Mouse (Mus musculus) gastrocnemius, adult 2 months (tissue): ENCODE measurements around the gene Itsn1. TPM values are rescaled to one million over a fixed set of nuclear protein-coding genes. Genes with fewer than 3 reads are reported as not detected.
A peak's percentile ranks its signal among the peaks of the same experiment; 100 is the strongest.

Experiments used
- DNase-seq: peaks from one replicate; pipeline ENCODE4 v3.0.0; 2022
- H3K27ac ChIP-seq: fragments of 200-600 bp; 2 replicates; pipeline ENCODE4 v1.8.1; 2022; ENCODE audit warnings: mild to moderate bottlenecking
- H3K4me3 ChIP-seq: fragments of 200-600 bp; 2 replicates; pipeline ENCODE4 v1.8.1; 2022; ENCODE audit warnings: mild to moderate bottlenecking, moderate library complexity
- CTCF ChIP-seq: fragments of 200-600 bp; IDR thresholded peaks from 2 replicates; pipeline ENCODE4 v1.8.1; 2022; ENCODE audit warnings: antibody characterized with exemption, mild to moderate bottlenecking, moderate library complexity
- intact Hi-C: fragments of 180-260 bp; cut with DNase I; formaldehyde crosslinking; loops from one replicate; pipeline ENCODE4 v1.15.1; 2025
- total RNA-seq, 2 experiments: library from RNA; stranded (reverse); gene quantifications; 2 replicates each; pipeline ENCODE4 v1.2.3; 2021

Itsn1 gene
- total RNA-seq, 2 experiments from 2014 or later = 60.2 to 66.1 TPM

- no peak for TF ChIP-seq CTCF
- Histone ChIP-seq H3K27ac (peak overlapping the region; percentile 77), H3K4me3 (no peak overlapping the region)
- DNase-seq = peak; percentile 42
- intact Hi-C loops = loop anchor here (5.0 kb wide), 1 partner anchor 34 kb away; no protein-coding TSS in a partner anchor
Measured at GRCm38 (mm10) chr16:91848505-91848904, 119.4 kb downstream of the Itsn1 start.

- peak overlapping the region; percentile 77 for H3K27ac ChIP-seq
- DNase-seq = peak; percentile 17
- H3K4me3 ChIP-seq = no peak overlapping the region
- intact Hi-C loops = loop anchor here (5.0 kb wide), 1 partner anchor 33 kb away; no protein-coding TSS in a partner anchor
- no peak for TF ChIP-seq CTCF
Measured at GRCm38 (mm10) chr16:91848906-91849603, 120.0 kb downstream of the Itsn1 start.

- no peak for DNase-seq
- intact Hi-C loops = loop anchor here (5.0 kb wide), 1 partner anchor 43 kb away; no protein-coding TSS in a partner anchor
- H3K4me3 ChIP-seq = no peak overlapping the region
- peak overlapping the region; percentile 58 for H3K27ac ChIP-seq
- no peak for TF ChIP-seq CTCF
Measured at GRCm38 (mm10) chr16:91850175-91850574, 121.1 kb downstream of the Itsn1 start.

GRCm38 (mm10) chr16:91851456-91852231 is 122.6 kb downstream of the Itsn1 start:
- no peak overlapping the region for H3K4me3 ChIP-seq
- peak overlapping the region; percentile 38 for H3K27ac ChIP-seq
- TF ChIP-seq CTCF = no peak
- DNase-seq = no peak
- intact Hi-C loops = loop anchor here (5.0 kb wide), 1 partner anchor 44 kb away; no protein-coding TSS in a partner anchor

- H3K27ac ChIP-seq = no peak overlapping the region
- intact Hi-C loops = loop anchor here (5.0 kb wide), 1 partner anchor 45 kb away; no protein-coding TSS in a partner anchor
- H3K4me3 ChIP-seq = no peak overlapping the region
- DNase-seq = no peak
- no peak for TF ChIP-seq CTCF
Measured at GRCm38 (mm10) chr16:91852753-91853152, 123.7 kb downstream of the Itsn1 start.

- H3K4me3 ChIP-seq = no peak overlapping the region
- DNase-seq = no peak
- no peak overlapping the region for H3K27ac ChIP-seq
- intact Hi-C loops = loop anchor here (5.0 kb wide), 1 partner anchor 46 kb away; no protein-coding TSS in a partner anchor
- no peak for TF ChIP-seq CTCF
Measured at GRCm38 (mm10) chr16:91853223-91853622, 124.1 kb downstream of the Itsn1 start.

GRCm38 (mm10) chr16:91858695-91859094 is 129.6 kb downstream of the Itsn1 start:
- H3K27ac ChIP-seq = peak overlapping the region; percentile 48
- H3K4me3 ChIP-seq = no peak overlapping the region
- no peak for DNase-seq
- TF ChIP-seq CTCF = no peak
- intact Hi-C loops = no loop called here

- intact Hi-C loops = no loop called here
- no peak for TF ChIP-seq CTCF
- DNase-seq = no peak
- Histone ChIP-seq H3K27ac (peak overlapping the region; percentile 48), H3K4me3 (no peak overlapping the region)
Measured at GRCm38 (mm10) chr16:91859203-91859602, 130.1 kb downstream of the Itsn1 start.

- H3K4me3 ChIP-seq = no peak overlapping the region
- intact Hi-C loops = no loop called here
- TF ChIP-seq CTCF = no peak
- no peak for DNase-seq
- peak overlapping the region; percentile 90 for H3K27ac ChIP-seq
Measured at GRCm38 (mm10) chr16:91859958-91860357, 130.9 kb downstream of the Itsn1 start.

GRCm38 (mm10) chr16:91860471-91861125 is 131.5 kb downstream of the Itsn1 start:
- no peak for TF ChIP-seq CTCF
- no peak for DNase-seq
- intact Hi-C loops = no loop called here
- H3K4me3 ChIP-seq = peak overlapping the region; percentile 20
- H3K27ac ChIP-seq = peak overlapping the region; percentile 90

- intact Hi-C loops = no loop called here
- peak; percentile 85 for DNase-seq
Measured at GRCm38 (mm10) chr16:91861784-91862371, 132.8 kb downstream of the Itsn1 start.

GRCm38 (mm10) chr16:91862836-91863235 is 133.8 kb downstream of the Itsn1 start:
- H3K27ac ChIP-seq = peak overlapping the region; percentile 90
- no peak overlapping the region for H3K4me3 ChIP-seq
- TF ChIP-seq CTCF = no peak
- intact Hi-C loops = no loop called here
- peak; percentile 59 for DNase-seq

More at GRCm38 (mm10) chr16:91861784-91862371, 132.8 kb downstream of the Itsn1 start:
- H3K4me3 ChIP-seq = peak overlapping the region; percentile 8; the same call in 1 of the 2 replicates
- H3K27ac ChIP-seq = peak overlapping the region; percentile 90
- no peak for TF ChIP-seq CTCF
